Mouse (Mus musculus) intestine, postnatal 0 days (tissue): ENCODE results near the gene Atp8a2. TPM values are rescaled to one million over a fixed set of nuclear protein-coding genes. Genes with fewer than 3 reads are reported as not detected.

ENCODE experiments used
- ATAC-seq: fragments of 200-750 bp; cut with Nextera tagmentation; 2 replicates; pipeline ENCODE4 v1.8.0; 2017; ENCODE audit warnings: mild to moderate bottlenecking, moderate TSS enrichment, moderate library complexity
- H3K27ac ChIP-seq: fragments of 300-500 bp; sonication (generic); 2 replicates; pipeline ENCODE4 v1.5.1; 2014; ENCODE audit warnings: mild to moderate bottlenecking, low read depth, low read length, moderate library complexity
- H3K27me3 ChIP-seq: fragments of 300-500 bp; sonication (generic); replicated peaks from 2 replicates; pipeline ENCODE4 v1.6.1; 2014; ENCODE audit warnings: low read length, mixed read lengths; ENCODE audit not compliant: control insufficient read depth, insufficient read depth
- H3K36me3 ChIP-seq: fragments of 300-500 bp; sonication (generic); 2 replicates; pipeline ENCODE4 v1.6.1; 2014; ENCODE audit warnings: mild to moderate bottlenecking, moderate library complexity; ENCODE audit not compliant: control insufficient read depth, insufficient read depth
- H3K4me1 ChIP-seq: fragments of 300-500 bp; sonication (generic); replicated peaks from 2 replicates; pipeline ENCODE4 v1.6.1; 2014; ENCODE audit warnings: antibody characterized with exemption, low read length, mixed read lengths; ENCODE audit not compliant: control insufficient read depth, insufficient read depth
- H3K4me2 ChIP-seq: fragments of 300-500 bp; sonication (generic); replicated peaks from 2 replicates; pipeline ENCODE4 v1.6.1; 2014; ENCODE audit warnings: low read depth, mild to moderate bottlenecking, moderate library complexity
- H3K4me3 ChIP-seq: fragments of 300-500 bp; sonication (generic); 2 replicates; pipeline ENCODE4 v1.5.1; 2014; ENCODE audit warnings: low read depth, low read length
- H3K9ac ChIP-seq: fragments of 300-500 bp; sonication (generic); 2 replicates; pipeline ENCODE4 v1.6.1; 2014; ENCODE audit warnings: mild to moderate bottlenecking, low read depth, low read length
- H3K9me3 ChIP-seq: fragments of 300-500 bp; sonication (generic); 2 replicates; pipeline ENCODE4 v1.6.1; 2016; ENCODE audit warnings: mixed run types; ENCODE audit not compliant: control insufficient read depth
- CTCF ChIP-seq: sonication (generic); IDR thresholded peaks from 2 replicates; pipeline ENCODE4 v1.5.1; 2016; ENCODE audit warnings: low read depth, mild to moderate bottlenecking, control low read depth, antibody characterized with exemption, moderate library complexity
- WGBS: fragments of 180-500 bp; shearing (Covaris S2); extraction: QIAGEN DNeasy Blood & Tissue Kit; methylation state at CpG from one replicate; pipeline ENCODE4 v1.1.7; 2014; 5-methylcytosine and 5-hydroxymethylcytosine counted together
- polyA plus RNA-seq: library from polyadenylated mRNA; unstranded; fragments of >200 nt; fragmentation: Nextera tagmentation; extraction: Ambion mirVana; gene quantifications from 2 replicates; pipeline ENCODE4 v1.2.1, GENCODE M21; 2015

The Atp8a2 gene
- polyA plus RNA-seq, 1 experiment from 2014 or later = 5.1 TPM

GRCm38 (mm10) chr14:59862351-59862750 lies 334.6 kb downstream of the Atp8a2 start:
- H3K9me3 ChIP-seq = no peaks in the 10 kb centered on the region
- no peaks in the 10 kb centered on the region for H3K4me1 ChIP-seq
- H3K36me3 ChIP-seq = no peaks in the 10 kb centered on the region
- no peak overlapping the region for H3K4me2 ChIP-seq
- WGBS = 89% methylated on average over 4 of the region's 4 CpGs
- no peak for ATAC-seq
- no peak overlapping the region for H3K4me3 ChIP-seq
- H3K27me3 ChIP-seq = no peaks in the 10 kb centered on the region
- TF ChIP-seq CTCF = no peak
- H3K9ac ChIP-seq = no peak overlapping the region
- no peak overlapping the region for H3K27ac ChIP-seq

GRCm38 (mm10) chr14:59859830-59860229 lies 337.1 kb downstream of the Atp8a2 start:
- Histone ChIP-seq H3K4me2 (no peak overlapping the region), H3K36me3 (no peaks in the 10 kb centered on the region), H3K9me3 (no peaks in the 10 kb centered on the region), H3K4me3 (no peak overlapping the region), H3K9ac (no peak overlapping the region), H3K27ac (no peak overlapping the region), H3K27me3 (no peaks in the 10 kb centered on the region), H3K4me1 (no peaks in the 10 kb centered on the region)
- no peak for ATAC-seq
- WGBS = 96% methylated on average over 11 of the region's 11 CpGs
- no peak for TF ChIP-seq CTCF

DNA sequence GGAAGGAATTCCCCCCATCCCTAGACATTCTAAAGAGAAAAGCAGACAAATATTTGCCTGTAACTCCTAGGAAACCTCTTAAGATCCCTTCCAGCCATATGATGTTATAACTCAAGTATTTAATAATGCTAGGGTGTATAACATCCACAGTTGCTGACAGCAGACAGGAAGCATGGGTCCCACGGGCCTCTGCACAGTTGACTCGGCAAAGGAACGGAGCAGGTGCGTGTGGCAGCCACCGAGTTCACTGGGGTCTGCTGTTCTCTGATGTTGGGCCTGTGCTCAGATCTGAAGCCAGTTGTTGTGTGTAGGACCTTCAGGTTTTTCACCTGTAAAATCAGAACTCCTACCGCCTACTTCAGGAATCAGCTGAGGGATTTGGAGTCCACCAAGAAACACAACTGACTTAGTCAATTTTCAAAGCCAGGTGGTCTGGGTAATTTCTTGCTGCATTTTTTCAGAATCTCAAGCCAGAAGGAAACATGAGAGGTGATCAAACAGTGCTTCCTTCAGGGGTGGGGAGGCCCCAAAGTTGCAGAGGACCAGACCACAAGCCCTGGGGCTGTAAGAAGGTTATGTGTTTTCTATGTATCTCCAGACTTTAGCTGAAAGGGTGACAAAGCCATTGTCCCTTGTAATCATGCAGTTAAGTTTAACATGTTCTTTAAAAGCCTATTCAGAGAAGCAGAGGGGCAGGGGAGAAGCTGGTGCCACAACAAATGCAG lies 338.3 kb downstream of the Atp8a2 start:
- 78% methylated on average over 6 of the region's 6 CpGs for WGBS
- ATAC-seq = no peak

GRCm38 (mm10) chr14:59853139-59853538 lies 343.8 kb downstream of the Atp8a2 start:
- 39% methylated on average over 9 of the region's 9 CpGs for WGBS
- Histone ChIP-seq H3K4me1 (peaks cover 7% of the 10 kb centered on the region; the same call in 1 of the 2 replicates), H3K9ac (no peak overlapping the region), H3K36me3 (no peaks in the 10 kb centered on the region), H3K4me2 (no peak overlapping the region), H3K27ac (no peak overlapping the region), H3K27me3 (no peaks in the 10 kb centered on the region), H3K4me3 (no peak overlapping the region), H3K9me3 (no peaks in the 10 kb centered on the region)
- no peak for TF ChIP-seq CTCF
- no peak for ATAC-seq

More for the DNA sequence above, 338.3 kb downstream of the Atp8a2 start:
- no peak overlapping the region for H3K4me2 ChIP-seq
- no peak overlapping the region for H3K27ac ChIP-seq
- H3K27me3 ChIP-seq = no peaks in the 10 kb centered on the region
- H3K4me1 ChIP-seq = 0 out of 2 replicates have a peak, but pooled peaks cover under 1% of the 10 kb centered on the region
- no peaks in the 10 kb centered on the region for H3K36me3 ChIP-seq
- no peak overlapping the region for H3K9ac ChIP-seq
- no peaks in the 10 kb centered on the region for H3K9me3 ChIP-seq
- TF ChIP-seq CTCF = no peak
- no peak overlapping the region for H3K4me3 ChIP-seq

- Histone ChIP-seq H3K27ac (no peak overlapping the region), H3K9ac (no peak overlapping the region), H3K36me3 (no peaks in the 10 kb centered on the region), H3K4me1 (no peaks in the 10 kb centered on the region), H3K4me2 (no peak overlapping the region), H3K4me3 (no peak overlapping the region), H3K27me3 (no peaks in the 10 kb centered on the region), H3K9me3 (no peaks in the 10 kb centered on the region)
- 55% methylated on average over 14 of the region's 14 CpGs for WGBS
- no peak for ATAC-seq
- no peak for TF ChIP-seq CTCF
Observed at GRCm38 (mm10) chr14:59846609-59847375, 350.2 kb downstream of the Atp8a2 start.

DNA sequence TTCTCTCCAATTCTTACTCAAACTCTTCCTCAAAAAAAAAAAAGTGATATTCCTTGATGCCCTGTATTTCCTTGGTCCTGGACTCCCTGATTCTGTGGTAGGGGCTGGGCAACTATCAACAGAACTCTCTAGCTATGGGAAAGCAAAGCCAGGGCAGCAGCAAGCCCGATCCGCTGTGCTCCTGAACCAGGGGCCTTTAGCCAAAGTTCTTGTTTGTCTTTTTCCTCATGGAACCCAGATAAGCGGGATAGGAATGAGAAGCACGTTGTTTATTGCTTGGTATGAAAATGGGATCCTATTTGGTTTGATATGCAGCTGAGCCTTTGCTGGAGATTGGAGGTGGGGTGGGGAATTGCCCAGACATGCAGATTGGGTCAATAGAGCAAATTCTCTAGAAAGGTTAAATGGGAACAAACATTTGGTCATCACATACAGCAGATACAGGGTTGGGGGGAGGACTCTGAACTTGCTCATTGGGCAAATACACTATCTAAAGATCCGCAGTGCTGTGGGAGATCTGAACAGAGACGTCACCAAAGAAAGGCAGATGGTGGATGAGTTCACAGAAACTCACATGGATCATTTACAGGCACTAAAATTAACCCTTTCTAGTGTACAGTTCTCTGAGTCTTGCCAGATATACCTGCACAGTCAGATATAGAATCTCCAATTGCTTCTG lies 353.6 kb downstream of the Atp8a2 start:
- TF ChIP-seq CTCF = no peak
- 40% methylated on average over 6 of the region's 6 CpGs for WGBS

More for the DNA sequence above, 353.6 kb downstream of the Atp8a2 start:
- Histone ChIP-seq H3K9me3 (no peaks in the 10 kb centered on the region), H3K4me1 (no peaks in the 10 kb centered on the region), H3K9ac (no peak overlapping the region), H3K4me3 (no peak overlapping the region), H3K27me3 (no peaks in the 10 kb centered on the region), H3K36me3 (no peaks in the 10 kb centered on the region), H3K4me2 (no peak overlapping the region), H3K27ac (no peak overlapping the region)
- ATAC-seq = peak; percentile 63; the same call in 1 of the 2 replicates
